Mouse (Mus musculus): Measurements from ENCODE around the gene Nudt1.

DNA sequence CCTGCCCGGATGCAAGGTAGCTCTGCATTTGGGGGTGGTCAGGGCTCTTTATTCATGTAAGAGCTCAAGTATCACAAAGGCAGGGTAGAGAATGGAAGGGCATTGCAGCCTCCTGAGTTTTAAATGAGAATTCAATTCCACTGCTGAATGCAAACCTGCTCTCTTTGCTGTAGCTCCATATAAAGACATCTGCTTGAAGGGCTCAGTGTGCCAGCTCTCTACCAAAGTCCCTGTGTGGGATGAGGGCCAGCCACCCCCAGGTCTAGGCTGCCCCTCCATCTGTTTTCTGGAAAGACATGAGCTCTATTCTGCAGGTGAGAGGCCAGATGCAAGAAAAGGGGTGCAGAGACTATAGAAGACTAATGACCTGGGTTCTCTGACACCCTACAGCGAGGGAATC lies 36.7 kb upstream of the Nudt1 start:
- TF ChIP-seq CTCF (conservative IDR thresholded peaks at IDR 0.05; ENCODE audit: low read length), result no peak
- no peak for TF ChIP-seq POU5F1 (IDR thresholded peaks at IDR 0.05; ENCODE audit: borderline replicate concordance, low read length)
- TF ChIP-seq NANOG (IDR thresholded peaks at IDR 0.05; ENCODE audit: borderline replicate concordance, low read length), result no peak
